Mouse (Mus musculus): ENCODE measurements at regions not wholly inside any gene's neighbourhood (a gene's known extent, or its start where the extent isn't known, plus 50 kb on each side); places are given as distances from the start of the nearest gene placed in this dataset.

DNA sequence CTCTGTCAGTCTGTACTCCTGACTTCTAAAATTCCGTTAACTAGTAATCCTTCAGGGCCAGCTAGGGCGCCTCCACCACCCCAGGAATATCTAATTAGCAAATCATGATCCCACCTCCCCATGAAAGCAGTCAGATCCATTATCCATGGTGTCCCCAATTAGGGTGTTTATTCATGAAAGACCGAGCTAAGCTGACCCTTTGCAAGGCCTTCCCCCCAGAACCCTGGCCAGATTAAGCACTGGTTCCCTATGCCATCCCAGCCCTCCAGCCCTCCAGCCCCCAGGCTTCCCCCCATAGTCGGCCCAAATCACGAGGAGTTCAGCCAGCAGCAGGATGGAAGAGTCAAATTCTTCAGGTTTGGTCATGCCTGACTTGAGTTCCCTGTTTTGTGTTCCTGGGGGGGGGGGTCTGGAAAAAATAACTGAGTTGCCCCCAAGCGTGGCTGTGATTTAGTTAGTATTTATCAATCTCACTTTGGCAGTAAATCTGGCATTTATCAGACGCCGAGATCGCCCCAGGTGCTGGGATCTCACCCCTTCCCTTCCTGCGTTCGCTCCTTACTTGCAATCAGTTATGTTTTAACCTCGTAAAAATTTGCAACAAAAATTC lies 272.7 kb upstream of the Sall1 start:
- no peaks in the 10 kb centered on the region for H3K36me3 ChIP-seq
- no peak overlapping the region for H3K27ac ChIP-seq
- 0 out of 2 replicates have a peak, but pooled peaks cover 5% of the 10 kb centered on the region for H3K4me1 ChIP-seq (replicated peaks)
- no peak overlapping the region for H3K4me2 ChIP-seq (replicated peaks)
- no peak overlapping the region for H3K4me3 ChIP-seq (replicated peaks)
- no peaks in the 10 kb centered on the region for H3K9me3 ChIP-seq
- H3K9ac ChIP-seq: no peak overlapping the region
- H3K27me3 ChIP-seq (replicated peaks): no peaks in the 10 kb centered on the region
- WGBS: 56% methylated on average over 12 of the region's 12 CpGs
- ATAC-seq: no peak

DNA sequence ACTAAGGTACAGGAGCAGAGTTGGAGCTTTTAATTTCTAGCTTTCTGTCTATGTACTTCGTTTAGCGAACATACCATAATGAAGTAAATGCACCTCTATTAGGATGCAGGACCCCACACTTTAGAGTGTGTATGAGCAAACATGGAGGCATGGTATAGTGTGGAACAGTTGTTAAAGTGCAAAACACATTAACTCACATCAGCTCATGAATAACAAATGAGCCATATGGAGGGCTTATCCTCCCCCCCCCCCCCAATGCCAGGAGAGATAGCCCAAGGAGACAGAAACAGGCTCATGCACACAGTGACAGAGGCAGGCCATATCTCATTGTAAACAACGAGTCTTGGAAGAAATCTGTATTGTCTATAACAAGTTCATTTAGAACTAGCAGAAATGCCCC lies 270.9 kb upstream of the Sall1 start:
- Histone ChIP-seq H3K9ac (no peak overlapping the region), H3K4me2 (replicated peaks) (no peak overlapping the region), H3K9me3 (no peaks in the 10 kb centered on the region), H3K27ac (no peak overlapping the region), H3K36me3 (no peaks in the 10 kb centered on the region), H3K4me3 (replicated peaks) (no peak overlapping the region), H3K27me3 (replicated peaks) (no peaks in the 10 kb centered on the region), H3K4me1 (replicated peaks) (peaks cover 8% of the 10 kb centered on the region; the same call in 1 of the 2 replicates)
- WGBS: 89% methylated on average over 3 of the region's 3 CpGs
- ATAC-seq: no peak

DNA sequence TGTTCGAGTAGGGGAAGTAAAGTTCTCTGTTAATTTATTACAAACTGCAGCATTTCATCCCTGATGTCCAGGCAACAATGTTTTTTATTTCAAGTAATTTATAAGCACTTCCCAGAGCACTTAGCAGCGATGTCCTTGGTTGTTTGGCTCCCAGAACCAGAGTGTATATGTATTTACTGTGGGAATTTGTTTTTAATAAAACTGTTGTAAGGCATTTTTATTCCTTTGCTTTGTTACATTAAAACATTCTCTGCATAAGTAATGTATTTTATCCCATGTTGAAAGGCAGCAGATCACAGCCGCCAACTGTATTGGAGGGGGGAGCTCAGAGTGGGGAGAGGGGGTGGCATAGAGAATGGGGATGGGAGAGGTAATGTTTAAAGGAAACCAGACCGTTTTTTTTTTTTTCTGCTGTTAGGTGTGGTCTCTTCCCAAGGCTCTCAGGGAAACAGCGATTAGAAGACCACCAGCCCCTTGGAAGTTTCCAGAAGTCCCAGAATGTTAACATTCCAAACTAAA lies 266.8 kb upstream of the Sall1 start:
- H3K27ac ChIP-seq: no peak overlapping the region
- H3K36me3 ChIP-seq: no peaks in the 10 kb centered on the region
- no peak overlapping the region for H3K9ac ChIP-seq
- no peak for ATAC-seq
- 36% methylated on average over 5 of the region's 5 CpGs for WGBS
- no peak overlapping the region for H3K4me3 ChIP-seq (replicated peaks)
- H3K27me3 ChIP-seq (replicated peaks): no peaks in the 10 kb centered on the region
- no peak overlapping the region for H3K4me2 ChIP-seq (replicated peaks)
- peaks cover 9% of the 10 kb centered on the region; the same call in 1 of the 2 replicates for H3K4me1 ChIP-seq (replicated peaks)
- H3K9me3 ChIP-seq: no peaks in the 10 kb centered on the region

DNA sequence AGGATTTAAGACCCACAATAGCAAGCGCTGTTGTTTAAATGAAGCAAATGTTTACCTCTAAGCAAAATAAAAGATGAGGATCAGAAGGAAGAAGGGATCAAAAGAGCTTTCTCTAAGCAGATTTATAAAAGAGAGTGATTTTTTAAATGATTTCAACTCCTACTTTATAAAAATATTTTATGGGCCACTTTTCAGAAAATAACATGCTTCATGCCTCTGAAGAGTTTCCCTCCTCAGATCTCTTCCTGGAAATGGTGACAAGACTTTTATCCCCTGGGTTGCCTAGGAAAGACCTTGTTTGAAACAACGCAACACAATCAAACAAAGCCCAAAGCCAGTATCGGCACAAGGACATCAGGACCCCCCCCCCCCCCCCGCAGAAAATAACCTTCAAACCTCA lies 265.6 kb upstream of the Sall1 start:
- WGBS: 31% methylated on average over 4 of the region's 4 CpGs
- Histone ChIP-seq H3K9ac (no peak overlapping the region), H3K4me2 (replicated peaks) (no peak overlapping the region), H3K27me3 (replicated peaks) (no peaks in the 10 kb centered on the region), H3K27ac (no peak overlapping the region), H3K36me3 (no peaks in the 10 kb centered on the region), H3K4me1 (replicated peaks) (peaks cover 9% of the 10 kb centered on the region; the same call in 1 of the 2 replicates), H3K4me3 (replicated peaks) (no peak overlapping the region), H3K9me3 (no peaks in the 10 kb centered on the region)
- ATAC-seq: no peak

DNA sequence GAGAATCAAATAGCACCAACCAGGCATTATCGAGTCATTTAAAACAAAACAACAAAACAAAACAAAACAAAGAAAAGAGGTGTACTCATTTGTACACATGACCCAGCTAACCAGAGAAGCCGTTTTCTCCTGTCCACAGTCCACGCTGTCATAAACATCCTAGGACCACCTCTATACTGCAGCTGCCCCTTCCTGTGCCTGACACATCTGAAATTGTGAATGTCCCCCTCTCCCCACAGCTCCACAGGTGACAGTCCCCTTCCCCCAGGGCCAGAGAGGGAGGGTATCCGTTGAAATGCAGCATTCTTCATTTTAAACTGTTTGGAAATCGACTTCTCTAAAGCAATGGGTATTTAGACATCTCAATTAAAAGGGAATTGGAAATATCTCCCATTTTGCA lies 265.0 kb upstream of the Sall1 start:
- H3K9me3 ChIP-seq: no peaks in the 10 kb centered on the region
- no peak overlapping the region for H3K27ac ChIP-seq
- WGBS: 45% methylated on average over 5 of the region's 5 CpGs
- no peaks in the 10 kb centered on the region for H3K36me3 ChIP-seq
- H3K9ac ChIP-seq: no peak overlapping the region
- H3K4me1 ChIP-seq (replicated peaks): peaks cover 9% of the 10 kb centered on the region; the same call in 1 of the 2 replicates
- H3K27me3 ChIP-seq (replicated peaks): no peaks in the 10 kb centered on the region
- H3K4me3 ChIP-seq (replicated peaks): no peak overlapping the region
- no peak for ATAC-seq
- no peak overlapping the region for H3K4me2 ChIP-seq (replicated peaks)

DNA sequence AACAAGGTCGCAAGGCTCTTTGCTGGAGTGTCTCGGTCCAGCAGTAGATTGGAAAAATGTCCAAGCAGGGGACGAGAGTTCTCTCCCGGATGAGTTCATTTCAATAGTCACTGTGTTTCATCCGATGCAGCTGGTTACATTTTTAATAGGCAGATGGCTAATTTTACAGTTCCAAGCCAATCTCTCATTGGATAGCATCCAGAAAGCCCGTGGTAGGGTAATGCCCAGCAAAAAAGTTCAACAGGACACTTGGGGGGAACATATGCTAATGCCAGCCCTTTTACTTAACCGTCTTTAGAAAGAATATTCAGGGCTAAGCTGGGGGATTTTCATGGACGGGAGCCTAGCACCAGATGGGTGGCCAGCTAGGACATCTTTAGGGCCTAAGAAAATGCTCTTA lies 264.6 kb upstream of the Sall1 start:
- Histone ChIP-seq H3K27me3 (replicated peaks) (no peaks in the 10 kb centered on the region), H3K27ac (no peak overlapping the region), H3K9me3 (no peaks in the 10 kb centered on the region), H3K4me1 (replicated peaks) (peaks cover 9% of the 10 kb centered on the region; the same call in 1 of the 2 replicates), H3K4me3 (replicated peaks) (no peak overlapping the region), H3K36me3 (no peaks in the 10 kb centered on the region), H3K4me2 (replicated peaks) (no peak overlapping the region), H3K9ac (no peak overlapping the region)
- 48% methylated on average over 8 of the region's 8 CpGs for WGBS
- no peak for ATAC-seq

DNA sequence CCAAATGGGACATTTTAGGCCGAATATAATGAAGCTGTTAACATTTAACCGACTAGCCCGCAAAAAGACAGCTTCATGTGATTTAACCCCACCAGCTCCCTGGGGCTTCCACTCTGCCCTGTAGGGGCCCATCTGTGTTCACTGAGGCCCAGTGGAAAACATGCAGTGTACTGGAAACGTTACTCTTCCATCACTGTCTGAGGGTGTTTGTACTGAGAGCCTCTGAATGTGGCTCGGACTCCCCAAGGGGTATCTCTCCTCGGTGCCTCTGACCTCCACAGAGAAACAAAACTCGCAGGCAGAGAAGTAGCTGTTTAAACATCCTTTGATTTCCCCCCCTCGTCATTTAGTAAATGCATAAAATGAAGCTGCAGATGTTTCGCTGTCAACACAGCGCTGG lies 263.6 kb upstream of the Sall1 start:
- Histone ChIP-seq H3K9me3 (no peaks in the 10 kb centered on the region), H3K4me1 (replicated peaks) (peaks cover 9% of the 10 kb centered on the region; the same call in 1 of the 2 replicates), H3K4me3 (replicated peaks) (no peak overlapping the region), H3K9ac (no peak overlapping the region), H3K36me3 (no peaks in the 10 kb centered on the region), H3K27ac (no peak overlapping the region), H3K27me3 (replicated peaks) (no peaks in the 10 kb centered on the region), H3K4me2 (replicated peaks) (no peak overlapping the region)
- no peak for ATAC-seq
- WGBS: 30% methylated on average over 10 of the region's 10 CpGs

DNA sequence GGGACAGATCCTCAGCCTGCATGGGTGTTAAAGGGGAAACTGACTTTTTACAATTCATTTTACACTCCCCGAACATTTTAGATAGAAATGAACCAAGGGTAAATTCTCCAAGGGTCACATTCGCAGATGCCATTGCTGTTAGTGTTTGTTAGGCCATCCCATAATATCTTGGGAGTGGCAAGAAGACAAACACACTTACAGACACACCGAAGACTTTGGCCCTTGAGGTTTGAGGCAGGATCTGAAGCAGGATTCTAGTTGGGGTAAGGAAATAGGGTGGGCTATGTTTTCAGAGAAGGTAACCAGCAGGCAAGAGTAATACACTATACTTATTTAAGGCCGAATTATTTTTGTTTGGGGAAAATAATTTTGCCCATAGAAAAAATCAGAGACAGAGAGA lies 263.1 kb upstream of the Sall1 start:
- Histone ChIP-seq H3K9ac (no peak overlapping the region), H3K36me3 (no peaks in the 10 kb centered on the region), H3K27ac (no peak overlapping the region), H3K4me1 (replicated peaks) (peaks cover 9% of the 10 kb centered on the region; the same call in 1 of the 2 replicates), H3K4me2 (replicated peaks) (no peak overlapping the region), H3K4me3 (replicated peaks) (no peak overlapping the region), H3K27me3 (replicated peaks) (no peaks in the 10 kb centered on the region), H3K9me3 (no peaks in the 10 kb centered on the region)
- 65% methylated on average over 4 of the region's 4 CpGs for WGBS
- ATAC-seq: no peak

DNA sequence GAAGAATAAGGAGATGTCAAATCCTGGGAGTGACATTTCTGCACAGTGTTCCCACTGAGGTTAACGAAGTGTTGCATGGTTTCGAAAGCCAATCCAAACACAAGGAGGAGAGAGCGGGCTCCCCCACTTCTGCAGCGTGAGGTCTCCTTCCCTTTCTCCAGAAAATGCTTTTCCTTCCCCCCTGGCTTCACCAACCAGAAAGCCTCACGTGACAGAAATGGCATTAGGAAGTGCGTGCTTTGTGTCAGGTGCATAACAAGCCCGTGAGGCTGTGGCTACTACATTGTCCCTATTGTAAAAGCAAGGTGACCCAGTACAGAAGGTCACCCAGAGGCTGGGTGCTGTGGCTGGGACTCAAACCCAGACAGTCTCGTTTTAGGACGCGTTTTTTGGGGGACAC lies 260.2 kb upstream of the Sall1 start:
- whole genome bisulfite sequencing: 76% methylated on average over 10 of the region's 10 CpGs
- Histone ChIP-seq H3K9ac (no peak overlapping the region), H3K9me3 (no peaks in the 10 kb centered on the region), H3K4me1 (replicated peaks) (peaks cover 6% of the 10 kb centered on the region; the same call in 1 of the 2 replicates), H3K27me3 (replicated peaks) (no peaks in the 10 kb centered on the region), H3K4me2 (replicated peaks) (no peak overlapping the region), H3K4me3 (replicated peaks) (no peak overlapping the region), H3K36me3 (no peaks in the 10 kb centered on the region), H3K27ac (no peak overlapping the region)
- no peak for ATAC-seq

DNA sequence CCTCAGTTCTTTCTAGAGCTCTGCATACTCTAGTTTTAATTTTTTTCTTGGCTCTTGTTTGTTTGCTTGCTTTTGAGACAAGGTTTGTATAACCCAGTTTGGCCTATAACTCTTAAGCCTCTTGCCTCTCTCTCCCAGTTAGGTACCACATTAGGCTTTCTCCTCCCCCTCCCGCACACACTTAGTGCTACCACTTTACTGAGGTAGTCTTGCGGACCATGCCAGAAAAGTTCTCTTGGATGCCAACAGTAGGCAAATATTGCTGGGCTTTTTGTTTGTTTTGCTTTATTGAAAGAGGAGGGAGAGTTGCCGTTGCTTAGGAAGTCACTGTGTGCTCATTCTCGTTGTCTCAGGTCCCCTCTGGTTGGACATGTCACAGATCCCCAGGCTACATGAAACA lies 259.4 kb upstream of the Sall1 start:
- Histone ChIP-seq H3K36me3 (no peaks in the 10 kb centered on the region), H3K4me1 (replicated peaks) (peaks cover 4% of the 10 kb centered on the region; the same call in 1 of the 2 replicates), H3K9ac (no peak overlapping the region), H3K9me3 (no peaks in the 10 kb centered on the region), H3K4me3 (replicated peaks) (no peak overlapping the region), H3K27me3 (replicated peaks) (no peaks in the 10 kb centered on the region), H3K27ac (no peak overlapping the region), H3K4me2 (replicated peaks) (no peak overlapping the region)
- WGBS: 70% methylated on average over 4 of the region's 4 CpGs
- ATAC-seq: no peak

DNA sequence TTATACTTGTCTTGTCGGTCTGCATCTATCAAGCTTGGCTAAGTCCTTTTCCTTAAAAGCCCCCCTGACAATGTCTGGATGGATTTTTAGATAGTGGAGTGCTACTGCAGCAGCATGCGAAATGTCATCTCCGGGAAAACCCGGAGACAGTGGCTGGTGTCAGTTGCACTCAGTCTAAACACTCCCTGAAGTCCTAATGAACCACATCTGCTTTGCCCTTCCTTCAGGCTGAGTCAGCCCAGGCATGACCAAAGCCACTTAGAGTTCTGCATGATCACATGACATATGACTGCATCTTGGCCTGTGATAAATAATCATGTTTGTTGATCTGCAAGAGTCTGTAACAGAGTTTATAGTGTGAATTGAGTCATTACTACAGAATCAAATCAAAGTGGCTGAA lies 255.7 kb upstream of the Sall1 start:
- Histone ChIP-seq H3K4me3 (replicated peaks) (no peak overlapping the region), H3K4me1 (replicated peaks) (no peaks in the 10 kb centered on the region), H3K9me3 (no peaks in the 10 kb centered on the region), H3K9ac (no peak overlapping the region), H3K27me3 (replicated peaks) (no peaks in the 10 kb centered on the region), H3K36me3 (no peaks in the 10 kb centered on the region), H3K4me2 (replicated peaks) (no peak overlapping the region), H3K27ac (no peak overlapping the region)
- no peak for ATAC-seq
- 62% methylated on average over 4 of the region's 4 CpGs for WGBS

DNA sequence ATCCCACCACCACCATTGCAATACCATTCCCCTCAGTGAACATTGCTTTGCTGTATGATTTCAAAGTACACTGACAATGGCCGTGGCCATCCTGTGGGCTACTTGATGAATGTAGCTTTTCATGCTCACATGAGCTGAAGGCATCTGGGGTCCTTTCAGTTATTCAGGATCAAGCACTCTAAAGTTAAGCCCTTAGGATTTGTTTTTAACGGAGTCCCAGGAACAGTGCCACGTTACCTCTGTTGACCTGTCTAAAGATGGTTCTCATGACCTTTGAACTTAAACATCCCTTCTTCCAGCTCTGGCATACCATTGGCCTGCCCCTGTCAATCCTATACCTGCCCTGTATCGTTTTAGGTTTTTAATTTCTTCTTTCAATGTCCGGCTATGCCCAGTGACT lies 251.7 kb upstream of the Sall1 start:
- H3K27me3 ChIP-seq (replicated peaks): no peaks in the 10 kb centered on the region
- no peaks in the 10 kb centered on the region for H3K9me3 ChIP-seq
- ATAC-seq: no peak
- no peaks in the 10 kb centered on the region for H3K4me1 ChIP-seq (replicated peaks)
- H3K4me2 ChIP-seq (replicated peaks): no peak overlapping the region
- no peak overlapping the region for H3K27ac ChIP-seq
- no peak overlapping the region for H3K4me3 ChIP-seq (replicated peaks)
- no peak overlapping the region for H3K9ac ChIP-seq
- 61% methylated on average over 5 of the region's 5 CpGs for WGBS
- no peaks in the 10 kb centered on the region for H3K36me3 ChIP-seq

DNA sequence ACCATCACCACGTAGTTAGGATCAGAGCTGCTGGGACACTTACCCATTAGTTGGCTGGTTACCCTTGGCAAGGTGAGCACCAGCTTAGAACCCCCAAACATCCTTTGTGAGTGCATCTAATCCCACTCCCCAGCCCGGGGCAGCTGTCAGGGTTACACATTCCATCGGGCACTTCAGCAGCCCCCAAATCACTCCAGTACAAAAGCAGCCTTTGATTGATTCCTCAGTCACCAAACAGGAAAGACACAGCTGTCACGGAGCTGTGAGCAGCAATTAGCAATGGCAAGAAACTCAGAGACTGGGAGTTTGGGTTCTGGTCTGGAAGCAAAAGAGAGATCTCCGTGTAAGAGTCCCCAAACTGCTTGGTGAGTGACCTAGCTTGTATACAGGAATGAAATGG lies 245.1 kb upstream of the Sall1 start:
- Histone ChIP-seq H3K4me2 (replicated peaks) (no peak overlapping the region), H3K36me3 (no peaks in the 10 kb centered on the region), H3K4me3 (replicated peaks) (no peak overlapping the region), H3K9me3 (no peaks in the 10 kb centered on the region), H3K27me3 (replicated peaks) (no peaks in the 10 kb centered on the region; the same call in 1 of the 2 replicates), H3K27ac (no peak overlapping the region), H3K4me1 (replicated peaks) (no peaks in the 10 kb centered on the region), H3K9ac (no peak overlapping the region)
- WGBS: 22% methylated on average over 5 of the region's 5 CpGs
- ATAC-seq: no peak

Data from intestine, embryonic 15.5 days (tissue).